Mouse (Mus musculus) heart, adult 2 months (tissue): Measurements from ENCODE around the gene Yap1.

Experiments
- CTCF ChIP-seq: fragments of 200-600 bp; IDR thresholded peaks from 2 replicates; pipeline ENCODE4 v1.8.1; 2022; ENCODE audit warnings: antibody characterized with exemption, mild to moderate bottlenecking, moderate library complexity
- POLR2A ChIP-seq: fragments of 200-500 bp; IDR thresholded peaks from 2 replicates; pipeline ENCODE4 v1.6.1; 2011; ENCODE audit warnings: mild to moderate bottlenecking, low read depth, low read length, control low read depth; ENCODE audit not compliant: insufficient read depth

GRCm38 (mm10) chr9:7980162-7980561, 24.2 kb downstream of the Yap1 start:
- TF ChIP-seq POLR2A = no peak
- no peak for TF ChIP-seq CTCF
